Mouse (Mus musculus): ENCODE measurements around the gene Phldb2. TPM values are rescaled to one million over a fixed set of nuclear protein-coding genes. Genes with fewer than 3 reads are reported as not detected.

The Phldb2 gene
- total RNA-seq, 2 experiments from 2014 or later, result 8.0 to 8.5 TPM

DNA sequence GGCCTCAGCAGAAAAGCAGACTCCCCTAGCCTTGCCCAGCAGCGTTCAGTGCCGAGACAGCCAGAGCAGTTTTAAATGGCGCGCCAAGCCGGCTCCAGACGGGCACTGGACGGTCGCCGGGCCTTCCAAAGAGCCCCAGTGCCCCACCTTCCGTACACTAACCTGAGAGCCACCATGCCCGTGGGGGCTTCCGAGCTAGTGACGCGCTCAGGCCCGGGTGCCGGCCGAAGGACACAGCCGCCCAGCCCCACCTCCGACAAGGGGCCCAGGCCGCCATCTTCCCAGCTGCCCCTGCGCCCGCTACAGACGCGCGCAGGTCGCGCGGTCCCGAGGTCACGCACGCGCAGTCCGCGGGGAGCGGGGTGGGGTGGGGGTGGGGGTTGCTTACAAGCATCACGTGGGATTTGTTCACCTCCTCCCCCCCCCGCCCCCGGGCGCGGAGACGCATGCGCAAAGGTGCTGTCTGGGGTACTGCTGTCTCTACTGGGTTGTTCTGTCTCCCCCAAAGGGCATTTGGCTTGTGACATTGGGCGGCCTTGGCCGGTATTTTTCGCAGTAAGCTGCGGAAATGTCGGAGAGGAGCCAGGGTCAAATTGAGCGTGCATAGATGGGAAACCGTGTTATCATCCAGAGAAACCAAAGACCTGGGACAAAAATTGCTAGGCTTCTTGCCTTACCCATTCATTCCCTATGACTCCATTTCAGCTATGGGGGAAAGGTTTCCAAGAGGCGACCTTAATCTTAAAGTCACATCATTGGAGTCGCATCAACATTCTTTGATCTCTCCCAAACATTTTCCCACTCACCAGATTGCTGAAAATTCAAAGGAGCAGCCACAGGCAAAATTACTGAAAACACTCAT, 210.6 kb downstream of the Phldb2 start, which contains the start of gene Abhd10:
TSS of gene Abhd10 (minus strand) at position 341 of the 862 bp plus-strand sequence.
- peak; percentile 95 to 96 for DNase-seq (ENCODE audit: low spot score in 2 of 2)

- no peak for DNase-seq (ENCODE audit: low spot score in 2 of 2)
Measured at GRCm38 (mm10) chr16:45737880-45738279, 215.5 kb downstream of the Phldb2 start.

DNA sequence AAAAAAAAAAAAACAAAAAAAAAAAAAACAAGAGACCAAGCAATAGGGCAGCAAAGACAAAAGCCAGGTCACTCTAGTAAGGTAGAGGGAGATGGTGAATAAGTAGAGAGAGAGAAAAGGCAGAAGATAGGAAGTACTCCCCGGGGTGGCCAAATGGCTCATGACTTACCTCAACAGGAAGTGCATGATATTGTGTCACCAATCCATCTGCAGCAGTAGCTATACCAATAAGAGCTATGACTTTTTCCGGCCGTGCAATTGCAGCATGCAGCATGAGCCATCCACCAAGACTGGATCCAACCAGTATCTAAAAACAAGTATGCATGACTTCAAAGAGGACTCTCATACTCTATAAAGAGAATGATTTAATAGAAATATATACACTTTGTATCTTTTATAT, 216.7 kb downstream of the Phldb2 start:
- DNase-seq (ENCODE audit: low spot score in 2 of 2), result no peak

DNA sequence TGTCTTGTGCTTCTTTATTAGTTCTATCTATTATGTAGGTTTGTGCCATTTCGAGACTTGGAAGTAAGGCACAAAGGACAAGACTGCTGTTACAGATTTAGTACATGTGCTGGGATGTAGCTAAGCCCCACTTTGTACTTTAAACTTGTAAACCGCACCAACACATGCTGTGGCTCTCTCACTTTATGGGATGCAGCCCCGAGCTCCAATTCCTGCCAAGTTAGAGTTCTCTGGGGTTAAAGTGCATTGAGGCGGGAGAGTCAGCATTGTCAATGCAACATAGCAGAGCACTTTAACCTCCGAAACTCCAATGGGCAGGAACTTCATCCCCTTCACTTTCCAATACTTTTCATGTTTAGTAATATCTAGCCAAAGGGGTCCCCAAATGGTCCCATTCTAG, 224.2 kb downstream of the Phldb2 start:
- no peak for DNase-seq (ENCODE audit: low spot score in 2 of 2)

DNA sequence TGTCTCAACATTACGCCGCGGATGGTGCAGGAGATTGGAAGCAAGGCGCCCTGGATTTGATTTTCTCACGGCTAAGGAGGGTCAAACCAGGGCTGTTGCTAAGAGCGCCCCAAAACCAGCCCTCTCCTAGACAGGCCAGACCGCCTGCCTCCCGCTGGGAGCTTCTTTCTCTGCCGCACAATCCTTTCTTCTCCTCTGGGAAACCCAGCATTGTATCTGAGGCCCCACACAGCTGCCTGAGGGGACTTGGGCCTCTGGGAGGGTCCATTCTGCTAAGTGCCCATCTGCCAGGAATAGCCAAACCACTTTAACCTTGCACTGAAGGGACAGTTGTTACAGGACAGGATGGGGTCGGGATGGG, 228.7 kb downstream of the Phldb2 start:
- DNase-seq (ENCODE audit: low spot score in 2 of 2), result no peak

GRCm38 (mm10) chr16:45724061-45724741, 229.2 kb downstream of the Phldb2 start, which contains the start of gene Tagln3:
Gene Tagln3 (minus strand): TSS chr16:45724608.
- DNase-seq (ENCODE audit: low spot score in 2 of 2), result peak; percentile 73 to 81

- peak in 1 of 2 experiments; percentile 38 for DNase-seq (ENCODE audit: low spot score in 2 of 2)
Measured at GRCm38 (mm10) chr16:45723172-45723901, 230.1 kb downstream of the Phldb2 start.

GRCm38 (mm10) chr16:45722460-45722951, 230.9 kb downstream of the Phldb2 start:
- peak in 1 of 2 experiments; percentile 44 for DNase-seq (ENCODE audit: low spot score in 2 of 2)

- DNase-seq (ENCODE audit: low spot score in 2 of 2), result no peak
Measured at GRCm38 (mm10) chr16:45720022-45720630, 233.3 kb downstream of the Phldb2 start.

DNA sequence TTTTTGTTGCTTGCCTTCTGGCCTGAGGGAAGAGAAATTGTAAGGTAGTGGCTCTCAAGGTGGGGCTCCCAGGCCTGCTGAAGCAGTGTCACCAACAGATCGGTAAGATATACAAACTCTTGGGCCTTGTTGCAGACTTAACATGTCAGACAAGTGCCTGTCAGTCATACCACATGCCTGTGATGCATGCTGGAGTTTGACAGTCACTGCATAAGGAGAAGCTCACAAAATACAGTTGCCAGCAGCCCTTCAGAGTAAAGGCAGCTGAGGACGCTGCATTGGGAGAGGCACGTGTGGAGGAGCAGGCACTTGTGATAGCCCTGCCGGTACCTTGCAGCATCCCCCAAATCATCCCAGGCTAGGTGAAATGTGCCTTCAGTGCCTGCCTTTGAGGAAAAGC, 235.1 kb downstream of the Phldb2 start:
- DNase-seq (ENCODE audit: low spot score in 2 of 2), result no peak

DNA sequence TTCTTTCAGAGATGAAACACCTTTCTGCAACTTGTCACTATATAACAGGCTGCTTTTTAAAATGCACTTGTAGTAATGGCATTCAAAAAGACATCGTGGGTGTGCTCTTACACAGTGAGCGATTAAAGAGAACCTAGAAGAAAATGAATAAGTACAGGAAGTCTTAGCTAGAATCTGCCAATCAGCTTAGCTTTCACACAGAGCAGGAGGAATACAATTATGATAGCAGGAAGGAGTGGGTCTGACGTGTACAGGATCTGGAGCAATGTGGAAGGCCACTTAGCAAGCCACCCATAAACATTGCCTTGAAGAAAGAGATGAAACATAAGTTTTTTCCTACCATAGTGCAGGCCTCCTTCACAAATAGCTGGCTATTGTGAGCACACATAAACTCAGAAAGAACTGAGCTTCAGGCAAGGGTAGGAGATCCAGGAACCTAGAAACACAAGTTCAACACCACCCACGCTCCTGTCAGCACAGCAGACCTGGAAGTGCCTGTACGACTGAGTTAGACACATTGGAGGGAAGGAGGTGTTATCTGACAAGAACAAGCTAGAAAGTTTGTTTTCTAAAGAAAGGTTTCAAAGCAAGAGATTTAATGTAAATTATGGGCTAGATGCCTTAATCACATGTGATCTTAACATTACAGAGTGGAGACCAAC, 238.8 kb downstream of the Phldb2 start:
- DNase-seq (ENCODE audit: low spot score in 2 of 2), result peak in 1 of 2 experiments; percentile 41

GRCm38 (mm10) chr16:45713878-45714277, 239.5 kb downstream of the Phldb2 start:
- no peak for DNase-seq (ENCODE audit: low spot score in 2 of 2)

- no peak for DNase-seq (ENCODE audit: low spot score in 2 of 2)
Measured at GRCm38 (mm10) chr16:45713261-45713660, 240.1 kb downstream of the Phldb2 start.

DNA sequence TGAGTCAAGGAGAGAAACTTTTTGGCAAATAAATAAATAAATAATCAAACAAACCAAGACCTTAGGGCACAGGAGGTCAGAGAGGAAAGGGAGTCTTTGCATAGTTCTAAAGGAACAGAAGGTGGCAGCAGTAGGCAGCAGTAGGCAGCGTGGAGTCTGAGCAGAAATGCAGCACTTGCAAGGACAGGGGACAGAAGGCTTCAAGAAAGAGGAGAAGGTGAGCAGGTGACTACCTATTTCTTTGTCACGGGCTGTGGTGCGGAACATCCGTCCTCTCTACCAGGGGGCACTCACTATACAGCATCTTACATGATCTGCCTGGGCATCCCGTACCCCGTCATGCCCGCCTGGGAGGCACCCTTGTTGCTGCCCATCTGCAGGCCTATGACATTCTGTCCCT, 242.1 kb downstream of the Phldb2 start:
- no peak for DNase-seq (ENCODE audit: low spot score in 2 of 2)

GRCm38 (mm10) chr16:45699301-45699700, 254.1 kb downstream of the Phldb2 start:
- no peak for DNase-seq (ENCODE audit: low spot score in 2 of 2)

- DNase-seq (ENCODE audit: low spot score in 2 of 2), result no peak
Measured at GRCm38 (mm10) chr16:45697996-45698395, 255.4 kb downstream of the Phldb2 start.

Measured in left cerebral cortex, adult 18-20 months (tissue).